Mouse (Mus musculus) naive thymus-derived CD4-positive, alpha-beta T cell, adult 2 months (primary cell): ENCODE results near the gene Gm43951.
A peak's percentile ranks its signal among the peaks of the same experiment; 100 is the strongest.
"Not testable (repeated sequence)": the region's sequence is repeated elsewhere in the genome, so short reads cannot be mapped to it uniquely, and the experiment has no call there.

ENCODE experiments used
- DNase-seq: peaks from one replicate; pipeline ENCODE4 v3.0.0-alpha.2; 2011; ENCODE audit warnings: low read depth

The Gm43951 gene

DNA sequence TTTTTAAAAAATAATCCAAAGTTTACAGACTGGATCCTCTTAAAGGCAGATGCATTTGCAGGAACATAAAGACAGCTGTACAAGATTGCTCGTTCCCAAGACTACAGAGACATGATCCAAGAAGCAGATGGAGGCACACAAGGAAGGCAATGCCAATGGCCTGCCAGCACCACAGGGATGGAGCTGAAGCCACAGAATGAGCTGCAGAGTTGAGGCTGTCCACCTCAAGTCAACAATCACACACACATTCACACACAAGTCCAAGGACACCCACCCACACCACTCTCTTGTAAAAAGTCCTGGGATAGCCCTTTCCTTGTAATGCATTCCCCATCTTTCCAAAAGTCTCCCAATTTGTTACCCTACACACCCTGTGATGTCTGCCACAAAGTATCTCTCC, 3.2 kb downstream of the Gm43951 start:
- DNase-seq: no peak

DNA sequence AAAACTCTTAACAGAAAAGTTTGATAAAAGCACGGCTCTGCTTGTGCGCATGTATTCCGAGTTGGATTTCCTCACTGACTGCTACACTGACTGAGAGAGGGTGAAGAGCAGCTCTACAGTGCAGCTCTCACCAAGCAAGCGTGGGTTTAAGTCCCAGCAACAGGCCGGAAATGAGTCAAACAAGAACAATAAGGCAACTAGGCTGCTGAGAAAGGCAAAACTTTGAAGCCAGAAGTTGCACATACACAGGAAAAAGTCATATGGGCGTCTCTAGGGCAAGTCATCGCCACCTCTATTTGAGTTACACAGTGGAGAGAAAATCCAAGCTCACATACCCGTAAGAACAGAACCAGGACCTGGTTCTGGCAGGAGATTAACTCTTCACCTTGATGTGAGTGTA, 10.1 kb downstream of the Gm43951 start:
- peak; percentile 39 for DNase-seq

DNA sequence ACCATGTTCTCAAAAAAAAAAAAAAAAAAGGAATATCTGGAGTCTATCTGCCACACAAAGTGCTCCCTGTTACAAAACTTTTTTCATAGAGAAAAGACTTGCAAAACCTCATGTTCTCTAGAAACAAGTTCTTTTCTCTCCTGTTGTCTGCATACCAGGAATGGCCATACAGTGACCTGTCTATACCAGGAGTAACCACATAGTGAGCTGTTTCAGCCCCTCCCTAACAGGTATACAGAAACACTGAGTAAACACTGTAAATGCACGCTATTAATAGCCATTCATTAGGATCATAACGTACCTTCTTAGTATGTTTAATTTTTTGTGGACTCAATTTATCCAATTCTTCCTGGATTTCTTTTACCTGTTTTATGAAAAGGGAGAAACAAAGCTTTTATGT, 12.4 kb downstream of the Gm43951 start:
- DNase-seq: no peak

DNA sequence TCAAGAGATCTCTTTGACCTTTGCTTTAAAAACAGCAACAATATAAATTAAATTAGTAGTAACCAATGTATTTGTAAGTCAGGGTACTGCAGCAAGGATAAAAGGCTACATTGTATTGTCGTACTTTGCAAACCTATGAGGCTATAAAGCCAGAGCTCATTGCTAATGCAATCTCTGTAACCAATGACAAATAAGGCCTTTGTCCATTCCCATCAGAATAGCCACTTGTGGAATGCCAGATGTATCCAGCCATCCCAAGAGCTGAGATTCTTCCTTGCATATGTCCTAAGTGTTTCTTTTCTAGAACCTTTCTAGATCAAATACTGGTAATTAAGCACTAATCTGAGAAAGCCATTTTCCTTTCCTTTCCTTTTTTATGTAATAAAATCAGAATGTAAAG, 15.8 kb downstream of the Gm43951 start:
- no peak for DNase-seq

DNA sequence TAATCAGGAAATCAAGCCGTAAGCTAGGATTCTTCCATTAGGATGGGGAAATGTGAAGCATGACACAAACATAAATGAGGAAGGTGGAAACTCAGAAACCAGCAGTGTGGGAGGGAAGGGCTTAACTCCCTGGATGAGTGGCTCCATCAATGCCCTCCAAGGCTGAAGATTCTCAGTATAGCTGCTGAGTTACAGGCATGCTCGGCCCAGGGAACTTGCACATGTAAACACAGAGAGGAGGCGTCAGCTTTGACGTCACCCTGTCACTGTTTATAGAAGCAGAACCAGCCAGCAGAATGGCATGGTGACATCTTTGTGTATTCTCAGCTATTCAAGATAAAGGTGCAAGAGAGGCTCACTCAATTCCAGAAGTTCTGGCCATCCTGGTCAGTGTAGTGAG, 22.4 kb downstream of the Gm43951 start:
- no peak for DNase-seq

DNA sequence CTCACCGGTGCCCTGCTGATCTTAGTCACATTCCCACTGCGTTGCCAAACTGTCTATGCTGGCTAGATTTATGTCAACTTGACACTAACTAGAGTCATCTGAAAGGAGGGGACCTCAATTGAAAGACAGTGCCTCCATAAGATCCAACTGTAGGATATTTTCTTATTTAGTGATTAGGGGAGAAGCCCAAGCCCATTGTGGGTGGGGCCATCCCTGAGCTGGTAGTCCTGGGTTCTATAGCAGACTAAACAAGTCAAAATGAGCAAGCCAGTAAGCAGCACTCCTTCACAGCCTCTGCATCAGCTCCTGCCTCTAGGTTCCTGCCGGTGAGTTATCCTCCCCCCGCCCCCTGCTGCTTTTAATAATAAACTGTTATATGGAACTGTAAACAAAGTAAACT, 25.5 kb downstream of the Gm43951 start:
- no peak for DNase-seq

DNA sequence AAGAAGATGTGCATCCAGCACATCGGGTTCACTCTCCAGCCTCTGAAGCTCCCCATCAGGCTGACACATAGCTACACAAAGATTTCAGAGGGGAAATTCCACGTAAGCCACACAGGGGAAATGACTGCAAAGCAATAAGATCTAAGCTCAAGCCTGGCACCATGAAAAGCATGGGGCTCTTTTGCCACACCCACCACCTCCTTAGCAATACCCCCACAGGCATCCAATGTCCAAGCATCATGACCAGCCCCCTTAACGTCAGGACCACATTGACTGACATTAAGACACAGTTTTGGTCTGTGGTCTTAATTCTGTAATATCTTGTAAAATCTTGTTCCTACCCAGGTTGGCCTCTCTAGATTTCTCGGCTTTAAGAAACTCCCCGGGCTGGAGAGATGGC, 26.1 kb downstream of the Gm43951 start:
- no peak for DNase-seq

DNA sequence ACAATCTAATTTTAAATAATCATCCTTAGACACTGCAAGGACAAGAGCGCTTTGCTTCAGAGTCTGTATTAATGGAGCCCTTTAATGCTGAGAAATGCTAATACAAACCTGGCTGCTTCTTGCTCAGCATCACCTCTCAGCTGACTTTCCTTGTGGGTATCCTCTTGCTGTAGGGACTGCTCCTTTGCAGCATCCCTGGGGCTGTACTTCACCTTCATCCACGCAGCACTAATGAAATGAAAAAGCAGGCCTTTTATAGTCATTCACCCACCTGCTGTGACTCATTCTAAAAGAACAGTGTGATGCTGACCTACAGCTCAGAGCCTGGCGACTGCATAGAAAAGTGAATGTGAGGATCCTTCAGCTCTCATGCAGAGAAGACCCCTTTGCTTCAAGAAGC, 30.1 kb downstream of the Gm43951 start:
- no peak for DNase-seq

DNA sequence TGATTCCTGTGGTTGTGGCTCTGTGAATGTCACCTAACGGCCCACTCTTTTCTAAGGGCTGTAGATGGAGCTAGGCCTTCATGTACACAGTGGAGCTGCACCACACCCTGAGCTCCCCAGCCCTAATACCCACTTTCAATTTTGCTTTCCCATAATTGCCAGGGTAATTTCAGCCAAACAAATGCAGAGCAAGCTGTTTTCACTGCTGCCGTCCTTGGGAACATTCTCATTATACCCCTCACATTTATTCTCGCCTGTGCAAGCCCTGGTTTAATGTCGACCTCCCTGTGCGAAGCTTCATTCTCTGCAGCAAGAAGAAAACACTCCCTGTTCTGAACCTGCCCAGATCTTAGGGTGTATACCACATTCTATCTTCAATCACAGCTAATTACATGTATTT, 30.7 kb downstream of the Gm43951 start:
- no peak for DNase-seq

DNA sequence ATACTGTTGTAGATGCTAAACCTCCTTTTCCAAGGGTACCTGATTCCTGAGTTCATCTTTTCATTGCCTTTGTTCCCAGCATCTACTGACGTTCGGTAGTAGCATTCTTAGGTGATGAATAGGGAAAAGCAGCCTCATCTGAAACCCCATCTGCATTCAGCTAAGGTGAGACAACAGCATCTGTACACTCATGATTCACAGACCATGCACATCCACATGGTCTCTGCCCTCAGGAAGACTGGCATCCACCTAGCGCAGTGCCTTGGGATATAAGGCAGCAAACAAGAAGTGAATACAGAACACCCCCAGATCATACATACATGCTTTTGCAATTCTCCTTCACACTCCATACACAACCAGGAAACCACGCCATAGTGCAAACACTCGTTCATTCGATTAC, 31.9 kb downstream of the Gm43951 start:
- DNase-seq: no peak

DNA sequence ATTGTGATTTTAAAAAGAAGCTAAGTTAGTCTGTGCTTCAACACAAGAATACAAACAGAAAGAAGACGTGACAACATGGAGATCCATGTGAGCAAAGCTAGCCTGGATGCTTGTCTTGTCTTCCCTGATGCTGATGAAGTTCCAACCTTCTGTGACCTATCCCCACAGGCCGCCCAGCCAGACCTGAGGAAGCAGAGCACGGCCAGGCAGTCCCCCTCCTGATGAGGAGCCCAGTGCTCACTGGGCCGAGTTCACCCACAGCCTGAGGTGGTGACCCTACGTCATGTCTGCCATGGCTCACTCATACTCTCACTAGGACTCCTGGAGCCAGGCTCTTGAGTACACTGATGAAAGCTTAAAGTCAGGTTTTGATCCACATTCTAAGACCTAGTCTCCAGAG, 33.1 kb downstream of the Gm43951 start:
- DNase-seq: no peak

DNA sequence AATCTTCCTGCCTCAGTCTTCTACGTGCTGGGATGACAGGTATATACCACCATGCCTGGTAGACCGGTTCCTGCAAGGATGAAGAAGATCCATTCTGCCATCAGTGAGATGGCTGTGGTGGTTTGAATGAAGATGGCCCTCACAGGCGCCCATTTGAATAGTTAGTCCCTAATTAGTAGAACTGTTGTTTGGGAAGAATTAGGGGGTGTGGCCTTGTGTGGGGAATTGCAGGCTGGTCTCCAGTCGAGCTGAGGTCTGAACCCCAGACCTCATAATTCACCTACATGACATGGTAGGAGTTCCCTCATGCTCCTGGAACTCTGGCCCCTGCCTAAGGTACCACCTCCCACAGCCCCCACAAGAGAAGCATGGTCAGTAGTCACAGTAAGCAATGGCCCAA, 34.7 kb downstream of the Gm43951 start:
- not testable (repeated sequence) for DNase-seq

DNA sequence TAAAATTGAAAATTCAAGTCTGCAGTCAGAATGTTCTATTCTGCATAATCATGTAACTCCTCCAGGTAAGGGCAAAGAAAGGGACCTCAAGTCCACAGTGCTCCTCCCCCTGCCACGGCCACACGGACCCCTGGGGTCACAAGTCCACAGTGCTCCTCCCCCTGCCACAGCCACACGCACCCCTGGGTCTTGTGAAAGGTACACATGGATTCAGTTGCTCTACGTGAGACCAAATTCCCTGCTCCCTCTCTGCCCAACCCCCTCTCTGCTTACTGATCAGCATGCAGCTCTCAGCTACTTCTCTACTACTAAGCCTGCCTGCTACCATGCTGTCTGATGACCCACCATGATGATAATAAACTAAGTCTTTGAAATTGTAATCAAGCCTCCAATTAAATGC, 36.8 kb downstream of the Gm43951 start:
- DNase-seq: no peak

DNA sequence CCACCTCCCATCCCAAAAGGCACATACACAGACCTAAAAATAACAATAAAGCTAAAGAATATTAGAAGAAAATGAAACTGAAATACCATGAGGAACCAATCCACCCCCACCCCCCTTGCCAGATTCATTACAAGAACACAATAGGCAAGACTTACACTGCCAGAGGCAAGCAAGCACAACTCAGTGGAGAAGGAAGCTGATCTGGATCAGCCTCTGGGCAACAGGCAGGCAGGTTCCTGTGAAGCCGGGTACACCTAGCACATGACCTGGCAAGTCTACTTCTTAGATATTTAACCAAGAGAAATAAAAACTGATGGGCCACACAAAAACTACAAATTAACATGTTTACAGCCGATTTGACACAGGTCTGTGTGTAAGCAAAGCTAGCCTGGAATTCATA, 43.4 kb downstream of the Gm43951 start:
- DNase-seq: no peak

DNA sequence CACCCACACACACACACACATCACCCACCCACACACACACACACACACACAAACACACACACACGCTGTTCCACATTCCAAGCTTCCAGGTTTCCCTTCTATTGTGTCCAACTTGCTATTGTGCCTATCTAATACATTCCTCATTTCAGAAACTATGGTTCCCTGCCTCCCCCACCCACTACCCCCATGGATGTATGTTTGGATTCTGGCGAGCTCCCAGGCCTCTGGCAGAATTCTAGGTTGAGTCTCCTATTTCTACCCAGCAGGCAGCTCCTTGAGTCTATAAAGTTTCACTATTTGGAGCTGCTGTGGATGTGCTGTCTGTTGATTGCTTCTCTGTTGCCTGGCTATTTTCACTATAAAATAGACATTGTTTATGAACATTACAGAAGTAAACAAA, 50.0 kb downstream of the Gm43951 start:
- no peak for DNase-seq

DNA sequence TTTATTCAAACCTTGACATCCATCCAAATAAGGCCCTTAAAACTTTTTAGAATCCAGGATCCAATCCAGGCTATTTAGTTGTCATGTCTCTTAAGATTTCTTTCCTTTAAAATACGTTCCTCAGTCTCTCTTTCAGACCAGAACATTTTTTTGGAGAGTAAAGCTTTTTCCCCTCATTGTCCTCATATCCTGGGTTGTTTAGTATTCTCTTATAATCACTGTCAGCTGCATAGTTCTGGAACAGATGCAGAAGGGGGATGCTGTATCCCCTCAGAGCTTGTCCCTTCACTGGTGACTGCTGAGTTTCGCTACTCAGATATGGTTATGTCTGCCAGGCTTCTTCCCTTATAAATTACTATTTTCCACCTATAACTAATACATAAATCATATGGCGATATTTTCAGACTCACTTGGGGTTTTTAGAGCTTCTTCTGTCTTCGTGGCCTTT, 50.6 kb downstream of the Gm43951 start:
- DNase-seq: no peak

DNA sequence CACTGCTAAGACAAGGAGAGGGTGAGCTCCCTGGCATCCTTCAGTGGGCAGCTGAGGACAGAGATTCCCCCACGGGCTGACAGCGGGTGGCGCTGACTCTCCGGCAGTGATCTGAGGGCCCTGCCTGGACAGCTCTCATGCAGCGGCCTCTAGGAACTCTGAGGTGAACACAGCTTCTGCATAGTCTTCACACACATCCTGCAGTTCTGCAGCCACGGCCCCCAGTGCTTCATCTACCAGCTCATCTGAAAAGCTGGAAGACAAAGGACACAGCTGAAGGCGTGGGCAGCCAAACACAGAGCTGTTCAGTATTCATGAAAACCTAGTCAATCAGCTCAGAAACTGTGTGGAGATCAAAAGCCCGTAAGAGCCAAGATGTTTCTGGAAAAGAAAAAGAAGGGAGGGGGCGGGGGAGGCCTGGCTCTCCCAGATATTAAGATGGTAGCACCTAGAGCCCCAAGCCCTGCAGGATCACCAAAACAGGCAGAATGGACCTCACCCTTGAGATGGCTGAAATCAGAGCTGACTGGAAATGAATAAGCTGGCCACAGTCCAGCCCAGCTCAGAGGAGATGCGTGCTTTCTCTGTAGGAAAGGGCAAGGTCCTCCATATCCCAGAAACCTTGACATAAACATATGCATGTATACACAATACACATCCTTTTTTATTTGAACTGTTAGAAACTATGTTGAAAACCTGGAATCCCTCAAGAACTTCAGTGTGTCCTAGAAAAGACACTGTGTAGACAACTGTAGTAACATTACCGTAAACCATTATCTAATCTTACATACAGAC, 51.3 kb downstream of the Gm43951 start:
- DNase-seq: no peak
